Mouse (Mus musculus) embryo, embryonic 9.5 days (tissue): Measurements from ENCODE around the gene Ptprf.

Experiments
- DNase-seq: peaks from one replicate; pipeline ENCODE4 v3.0.0-alpha.2; 2017; ENCODE audit errors: extremely low spot score

Gene Ptprf

GRCm38 (mm10) chr4:118291231-118291630 lies at the start of gene Ptprf:
Ptprf (minus strand) TSS chr4:118291405.
- DNase-seq: peak; percentile 86

GRCm38 (mm10) chr4:118336658-118337057 lies 45.5 kb upstream of the Ptprf start:
- DNase-seq: peak; percentile 81

- DNase-seq: no peak
Observed at GRCm38 (mm10) chr4:118335991-118336390, 44.8 kb upstream of the Ptprf start.

- no peak for DNase-seq
Observed at GRCm38 (mm10) chr4:118331777-118332176, 40.6 kb upstream of the Ptprf start.

- DNase-seq: no peak
Observed at GRCm38 (mm10) chr4:118326476-118326875, 35.3 kb upstream of the Ptprf start.

GRCm38 (mm10) chr4:118320636-118321035 lies 29.4 kb upstream of the Ptprf start:
- no peak for DNase-seq

GRCm38 (mm10) chr4:118319706-118320344 lies 28.6 kb upstream of the Ptprf start:
- peak; percentile 17 for DNase-seq

- no peak for DNase-seq
Observed at GRCm38 (mm10) chr4:118316662-118317061, 25.5 kb upstream of the Ptprf start.

- DNase-seq: no peak
Observed at GRCm38 (mm10) chr4:118315286-118315685, 24.1 kb upstream of the Ptprf start.

- DNase-seq: no peak
Observed at GRCm38 (mm10) chr4:118310461-118310860, 19.3 kb upstream of the Ptprf start.

- no peak for DNase-seq
Observed at GRCm38 (mm10) chr4:118307533-118308263, 16.5 kb upstream of the Ptprf start.

- DNase-seq: no peak
Observed at GRCm38 (mm10) chr4:118306113-118306696, 15.0 kb upstream of the Ptprf start.

GRCm38 (mm10) chr4:118304984-118305383 lies 13.8 kb upstream of the Ptprf start:
- DNase-seq: no peak

GRCm38 (mm10) chr4:118297844-118298243 lies 6.6 kb upstream of the Ptprf start:
- DNase-seq: no peak

GRCm38 (mm10) chr4:118295651-118296561 lies 4.7 kb upstream of the Ptprf start:
- no peak for DNase-seq

GRCm38 (mm10) chr4:118294811-118295210 lies 3.6 kb upstream of the Ptprf start:
- DNase-seq: no peak

- DNase-seq: peak; percentile 79
Observed at GRCm38 (mm10) chr4:118292741-118293306, 1.6 kb upstream of the Ptprf start.

GRCm38 (mm10) chr4:118290416-118291030 lies 682 bp downstream of the Ptprf start:
- DNase-seq: peak; percentile 67

- peak; percentile 76 for DNase-seq
Observed at GRCm38 (mm10) chr4:118289960-118290415, 1.2 kb downstream of the Ptprf start.

GRCm38 (mm10) chr4:118289266-118289665 lies 1.9 kb downstream of the Ptprf start:
- no peak for DNase-seq

- no peak for DNase-seq
Observed at GRCm38 (mm10) chr4:118288531-118288930, 2.7 kb downstream of the Ptprf start.
